Mouse (Mus musculus): ENCODE results near the gene Tom1l1.

GRCm38 (mm10) chr11:90681171-90681570 is 7.0 kb downstream of the Tom1l1 start:
- TF ChIP-seq POLR2A (IDR thresholded peaks at IDR 0.05; ENCODE audit: borderline replicate concordance, extremely low read depth, low read depth, low read length): no peak
- TF ChIP-seq CTCF (IDR thresholded peaks at IDR 0.05; ENCODE audit: insufficient read depth, low read length): no peak

All from lung, adult 2 months (tissue).